Mouse (Mus musculus): ENCODE measurements around the gene Ggt7. TPM values are rescaled to one million over a fixed set of nuclear protein-coding genes. Genes with fewer than 3 reads are reported as not detected.
A peak's percentile ranks its signal among the peaks of the same experiment; 100 is the strongest.
"Not testable (repeated sequence)": the region's sequence is repeated elsewhere in the genome, so short reads cannot be mapped to it uniquely, and the experiment has no call there.

The Ggt7 gene
- 5.5 and 7.8 TPM in 2 replicates for polyA plus RNA-seq (2016; fragmentation: Nextera tagmentation; extraction: Ambion mirVana)

DNA sequence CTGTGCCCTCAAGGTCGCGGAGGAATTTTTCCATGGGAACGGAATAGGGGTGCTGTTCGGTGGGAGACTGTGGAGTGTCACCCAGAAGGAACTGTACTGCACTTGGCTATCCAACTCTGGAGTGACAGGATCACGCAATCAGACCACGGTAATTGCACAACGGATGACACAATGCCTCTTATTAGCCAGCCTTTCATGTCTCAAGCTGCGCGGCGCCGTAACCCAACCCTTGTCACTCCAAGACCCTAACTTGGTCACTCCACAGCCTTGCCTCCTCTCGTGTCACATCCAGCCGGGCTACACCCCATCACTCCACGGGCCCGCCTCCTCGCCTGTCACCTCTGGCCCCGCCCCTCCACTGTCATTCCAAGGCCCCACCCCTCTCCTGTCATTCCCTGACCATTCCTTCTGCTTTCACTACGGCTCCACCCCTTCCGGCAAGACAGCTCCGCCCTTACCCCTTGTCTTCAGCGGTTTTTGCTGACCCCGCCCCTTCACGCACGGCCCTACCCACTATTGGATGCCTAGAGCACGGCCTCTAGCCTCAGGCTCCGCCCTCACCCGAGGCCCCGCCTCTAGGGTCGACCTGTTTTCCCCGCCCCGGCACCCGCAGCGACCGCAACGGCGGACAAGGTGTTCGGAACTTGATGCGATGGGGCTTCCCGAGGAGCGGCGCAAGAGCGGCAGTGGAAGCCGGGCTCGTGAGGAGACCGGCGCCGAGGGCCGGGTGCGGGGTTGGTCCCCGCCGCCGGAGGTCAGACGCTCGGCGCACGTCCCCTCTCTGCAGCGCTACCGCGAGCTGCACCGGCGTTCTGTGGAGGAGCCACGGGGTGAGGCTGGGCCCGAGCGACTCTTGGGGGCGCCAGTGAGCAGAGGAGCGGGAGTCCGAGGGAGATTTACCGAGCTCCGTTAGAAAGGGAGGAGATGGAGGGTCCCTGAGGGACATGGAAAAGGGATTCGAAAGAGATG lies at the start of gene Ggt7, which contains the start of gene Acss2:
Gene Ggt7, minus strand, starts transcription at position 783 of the 969 bp plus-strand sequence.
Gene Acss2, plus strand, starts transcription at position 494 of the 969 bp plus-strand sequence.
- 3% methylated on average over 70 of the region's 70 CpGs for WGBS
- ATAC-seq (ENCODE audit: insufficient number of reproducible peaks, insufficient read depth, low FRiP score, low TSS enrichment, low read depth), result peak; percentile 98
- H3K27ac ChIP-seq, result peak within 1 kb of the TSS; percentile 66; the same call in 1 of the 2 replicates

DNA sequence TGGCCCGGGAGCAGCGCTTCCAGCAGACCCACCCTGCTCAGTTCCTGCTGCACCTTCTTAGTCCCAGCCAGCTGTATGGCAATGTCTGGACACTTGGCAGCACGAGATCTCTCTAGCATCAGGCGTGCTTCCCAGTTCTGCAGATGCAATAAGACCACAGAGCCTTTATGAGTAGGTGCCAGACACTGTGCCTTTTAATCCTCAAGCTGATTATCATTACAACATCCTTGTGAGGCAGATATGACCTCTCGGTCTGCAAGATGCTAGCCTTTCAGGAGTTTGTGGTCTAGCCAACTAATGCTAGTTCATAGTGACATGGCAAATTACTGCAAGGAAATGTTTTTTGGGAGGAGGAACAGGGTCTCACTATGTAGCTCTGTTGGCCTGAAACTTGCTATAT lies 49.7 kb upstream of the Ggt7 start:
- Histone ChIP-seq H3K4me1 (replicated peaks) (no peaks in the 10 kb centered on the region), H3K4me3 (replicated peaks) (no peak overlapping the region), H3K9ac (replicated peaks) (no peak overlapping the region), H3K9me3 (no peaks in the 10 kb centered on the region), H3K27ac (no peak overlapping the region), H3K4me2 (no peak overlapping the region), H3K27me3 (no peaks in the 10 kb centered on the region), H3K36me3 (peaks cover 14% of the 10 kb centered on the region; the same call in 1 of the 2 replicates)
- no peak for ATAC-seq (ENCODE audit: insufficient number of reproducible peaks, insufficient read depth, low FRiP score, low TSS enrichment, low read depth)
- WGBS, result 89% methylated on average over 5 of the region's 5 CpGs

More for the DNA sequence above, at the start of gene Ggt7, which contains the start of gene Acss2:
- H3K36me3 ChIP-seq, result no peaks in the 10 kb centered on the region
- no peaks in the 10 kb centered on the region for H3K9me3 ChIP-seq
- peaks cover 17% of the 10 kb centered on the region for H3K4me1 ChIP-seq (replicated peaks)
- H3K9ac ChIP-seq (replicated peaks), result peak within 1 kb of the TSS; percentile 61
- peaks cover 30% of the 10 kb centered on the region for H3K27me3 ChIP-seq
- peak within 1 kb of the TSS; percentile 57 for H3K4me3 ChIP-seq (replicated peaks)
- peak within 1 kb of the TSS; percentile 84 for H3K4me2 ChIP-seq

DNA sequence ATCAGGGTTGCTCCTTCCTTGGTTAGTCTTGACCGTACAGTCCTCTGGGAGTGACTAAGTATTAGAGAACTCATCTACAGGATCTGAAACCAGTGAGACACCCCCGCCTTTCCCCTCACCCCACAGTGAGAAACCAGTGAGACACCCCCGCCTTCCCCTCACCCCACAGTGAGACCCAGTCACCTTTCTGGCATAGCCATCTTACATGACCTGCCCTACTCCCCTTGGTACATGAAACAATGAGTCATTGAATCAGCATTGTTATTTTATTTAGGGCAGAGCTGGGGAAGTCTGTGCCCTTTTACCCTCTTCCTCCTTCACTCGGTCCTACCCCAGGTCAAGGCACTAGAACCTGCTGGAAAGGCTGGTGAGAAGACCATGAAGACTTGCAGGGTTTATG lies 44.9 kb upstream of the Ggt7 start:
- no peak overlapping the region for H3K9ac ChIP-seq (replicated peaks)
- H3K4me3 ChIP-seq (replicated peaks), result no peak overlapping the region
- no peak overlapping the region for H3K27ac ChIP-seq
- H3K9me3 ChIP-seq, result no peaks in the 10 kb centered on the region
- no peak for ATAC-seq (ENCODE audit: insufficient number of reproducible peaks, insufficient read depth, low FRiP score, low TSS enrichment, low read depth)
- H3K4me2 ChIP-seq, result no peak overlapping the region
- H3K27me3 ChIP-seq, result no peaks in the 10 kb centered on the region
- H3K36me3 ChIP-seq, result peaks cover 14% of the 10 kb centered on the region; the same call in 1 of the 2 replicates
- 77% methylated on average over 4 of the region's 4 CpGs for WGBS
- no peaks in the 10 kb centered on the region for H3K4me1 ChIP-seq (replicated peaks)

DNA sequence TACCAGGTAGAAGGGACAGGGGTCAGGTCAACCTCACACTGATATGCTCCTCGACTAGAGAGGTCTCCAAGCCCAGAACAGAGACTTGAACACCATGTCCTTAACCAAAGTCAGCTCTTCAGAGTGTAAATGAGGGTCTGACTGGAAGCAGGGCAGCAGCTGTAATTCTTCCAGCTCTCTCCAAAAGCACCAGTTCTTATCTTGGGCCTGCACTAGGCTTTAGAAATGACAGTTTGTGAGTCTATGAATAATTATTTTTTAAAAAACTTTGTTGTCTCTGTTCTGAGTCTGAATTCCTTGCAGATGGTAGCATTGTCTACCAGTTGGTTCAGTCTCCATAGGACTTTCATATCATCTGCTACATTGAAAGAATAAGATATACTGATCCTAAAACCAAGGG lies 44.2 kb upstream of the Ggt7 start:
- no peak for ATAC-seq (ENCODE audit: insufficient number of reproducible peaks, insufficient read depth, low FRiP score, low TSS enrichment, low read depth)
- H3K4me1 ChIP-seq (replicated peaks), result no peaks in the 10 kb centered on the region
- H3K4me2 ChIP-seq, result no peak overlapping the region
- no peak overlapping the region for H3K27ac ChIP-seq
- no peak overlapping the region for H3K9ac ChIP-seq (replicated peaks)
- H3K36me3 ChIP-seq, result peaks cover 14% of the 10 kb centered on the region; the same call in 1 of the 2 replicates
- WGBS, result 71% methylated on average over 1 of the region's 1 CpGs
- no peak overlapping the region for H3K4me3 ChIP-seq (replicated peaks)
- H3K27me3 ChIP-seq, result no peaks in the 10 kb centered on the region
- no peaks in the 10 kb centered on the region for H3K9me3 ChIP-seq

DNA sequence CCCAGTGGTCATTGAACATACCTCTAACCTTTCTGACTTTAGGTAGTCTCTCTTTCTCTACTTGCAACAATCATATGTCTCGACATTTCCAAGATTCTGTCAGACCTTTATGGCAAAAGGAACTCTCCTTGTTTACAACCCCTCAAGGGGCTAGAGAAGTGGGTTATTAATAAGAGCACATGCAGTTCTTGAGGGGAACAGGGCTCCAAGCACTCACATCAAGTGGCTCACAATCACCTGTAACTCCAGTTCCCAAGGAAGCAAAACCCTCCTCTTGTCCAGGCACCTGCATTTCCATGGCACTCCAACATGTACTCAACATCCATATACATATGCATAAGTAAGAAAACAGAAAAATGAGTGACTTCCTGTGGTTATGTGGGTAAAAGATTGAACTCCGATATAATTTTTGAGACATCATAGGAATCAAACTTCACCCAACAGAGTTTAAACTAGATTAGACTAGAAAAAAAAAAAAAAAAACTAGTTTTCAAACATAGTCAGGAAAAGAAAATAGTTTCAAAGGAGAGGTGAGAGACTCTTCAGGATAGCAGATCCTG lies 36.5 kb upstream of the Ggt7 start:
- Histone ChIP-seq H3K27ac (no peak overlapping the region), H3K9me3 (no peaks in the 10 kb centered on the region), H3K4me2 (no peak overlapping the region), H3K36me3 (no peaks in the 10 kb centered on the region), H3K4me1 (replicated peaks) (no peaks in the 10 kb centered on the region), H3K9ac (replicated peaks) (no peak overlapping the region), H3K4me3 (replicated peaks) (no peak overlapping the region), H3K27me3 (no peaks in the 10 kb centered on the region)
- no peak for ATAC-seq (ENCODE audit: insufficient number of reproducible peaks, insufficient read depth, low FRiP score, low TSS enrichment, low read depth)
- WGBS, result 82% methylated on average over 2 of the region's 2 CpGs

DNA sequence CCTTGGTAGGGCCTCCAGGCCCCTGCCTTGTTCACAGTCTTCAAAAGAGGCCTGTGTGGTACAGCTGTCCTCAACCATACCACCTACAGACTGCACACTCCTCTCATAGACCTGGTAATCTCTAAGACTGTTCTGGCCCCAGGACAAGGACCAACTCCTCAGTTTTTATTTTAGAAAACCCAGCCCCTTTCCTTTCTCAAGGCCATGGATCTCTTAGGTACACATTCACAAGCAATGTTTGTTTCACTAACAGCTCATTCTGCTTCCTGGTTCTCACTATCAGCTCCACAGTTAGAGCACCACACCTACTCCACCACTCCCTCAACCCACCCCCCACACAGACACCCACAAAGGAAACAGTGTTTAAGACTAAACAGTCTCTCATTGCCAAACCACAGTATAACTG lies 34.9 kb upstream of the Ggt7 start:
- H3K4me2 ChIP-seq, result no peak overlapping the region
- H3K9me3 ChIP-seq, result no peaks in the 10 kb centered on the region
- no peaks in the 10 kb centered on the region for H3K27me3 ChIP-seq
- H3K36me3 ChIP-seq, result no peaks in the 10 kb centered on the region
- ATAC-seq (ENCODE audit: insufficient number of reproducible peaks, insufficient read depth, low FRiP score, low TSS enrichment, low read depth), result no peak
- no peaks in the 10 kb centered on the region for H3K4me1 ChIP-seq (replicated peaks)
- no peak overlapping the region for H3K27ac ChIP-seq
- no peak overlapping the region for H3K4me3 ChIP-seq (replicated peaks)
- H3K9ac ChIP-seq (replicated peaks), result no peak overlapping the region

DNA sequence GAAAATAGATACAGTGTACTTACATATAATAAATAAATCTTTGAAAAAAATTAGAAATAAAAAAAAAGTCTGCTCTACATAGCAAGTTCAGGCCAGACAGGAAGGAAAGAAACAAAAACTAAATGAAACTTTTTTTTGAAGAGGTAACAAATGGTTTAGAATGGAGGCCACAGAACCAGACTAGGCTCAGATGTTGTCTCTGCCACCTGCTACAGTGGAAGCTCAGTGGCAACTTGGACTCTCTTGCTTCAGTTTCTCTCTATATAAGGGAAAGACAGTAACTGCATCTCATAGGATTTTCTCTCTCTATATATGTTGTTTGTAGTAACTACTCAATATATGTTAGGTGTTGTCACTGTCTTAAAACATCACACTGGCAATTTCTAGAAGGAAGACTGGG lies 34.3 kb upstream of the Ggt7 start:
- Histone ChIP-seq H3K36me3 (no peaks in the 10 kb centered on the region), H3K9ac (replicated peaks) (no peak overlapping the region), H3K4me2 (no peak overlapping the region), H3K4me1 (replicated peaks) (no peaks in the 10 kb centered on the region), H3K9me3 (no peaks in the 10 kb centered on the region), H3K4me3 (replicated peaks) (no peak overlapping the region), H3K27ac (no peak overlapping the region), H3K27me3 (no peaks in the 10 kb centered on the region)
- ATAC-seq (ENCODE audit: insufficient number of reproducible peaks, insufficient read depth, low FRiP score, low TSS enrichment, low read depth), result no peak

DNA sequence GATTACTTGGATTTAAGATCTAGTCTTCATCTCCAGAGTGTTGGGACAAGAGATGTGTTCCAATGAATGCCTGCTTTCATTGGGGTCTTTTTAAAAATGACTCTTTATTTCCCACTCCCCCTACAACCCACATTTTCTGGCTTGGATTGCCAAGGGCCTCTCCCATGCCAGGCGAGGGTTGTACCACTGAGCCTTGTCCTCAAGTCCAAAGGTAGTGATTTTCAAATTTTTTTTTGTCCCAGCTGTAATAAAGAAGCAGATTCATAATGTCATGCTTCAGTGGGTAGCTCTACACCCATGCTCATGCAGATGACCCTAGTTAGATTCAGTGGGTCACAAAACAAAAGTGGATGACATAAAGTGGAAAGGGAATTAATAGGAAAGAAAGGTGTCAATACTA lies 28.9 kb upstream of the Ggt7 start:
- Histone ChIP-seq H3K9ac (replicated peaks) (no peak overlapping the region), H3K4me2 (no peak overlapping the region), H3K36me3 (no peaks in the 10 kb centered on the region), H3K27ac (no peak overlapping the region), H3K27me3 (no peaks in the 10 kb centered on the region), H3K4me3 (replicated peaks) (no peak overlapping the region), H3K9me3 (no peaks in the 10 kb centered on the region), H3K4me1 (replicated peaks) (no peaks in the 10 kb centered on the region)
- no peak for ATAC-seq (ENCODE audit: insufficient number of reproducible peaks, insufficient read depth, low FRiP score, low TSS enrichment, low read depth)
- WGBS, result 54% methylated on average over 1 of the region's 1 CpGs

DNA sequence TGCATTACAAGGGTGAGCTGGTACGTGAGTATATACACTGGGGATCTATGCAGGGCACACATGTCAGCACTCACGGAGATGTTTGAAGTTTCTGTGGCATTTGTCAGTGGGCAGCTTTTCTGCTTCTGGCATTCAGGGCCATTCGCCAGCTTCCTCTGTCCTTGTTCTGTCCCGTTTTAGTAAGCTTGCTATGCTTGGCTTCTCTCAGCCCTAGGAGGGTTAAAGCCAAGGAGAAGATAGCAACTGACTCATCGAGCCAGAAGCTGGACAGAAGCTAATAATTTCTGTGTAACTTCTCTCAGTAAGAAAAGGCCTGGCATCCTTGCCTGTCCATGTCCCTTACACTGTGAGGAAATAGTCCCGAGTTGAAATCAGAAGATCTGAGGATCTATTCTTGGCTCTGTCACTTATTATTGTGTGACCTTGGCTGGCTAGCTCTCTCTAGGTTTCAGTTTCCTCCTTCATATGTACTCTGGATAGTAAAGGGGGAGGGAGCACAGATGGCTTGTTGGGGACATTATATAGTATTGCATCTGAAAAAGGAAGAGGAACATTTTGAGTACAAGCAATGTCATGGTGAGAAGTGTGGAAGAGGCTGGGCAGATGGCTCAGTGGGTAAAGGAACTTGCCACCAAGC lies 22.9 kb upstream of the Ggt7 start:
- Histone ChIP-seq H3K4me3 (replicated peaks) (no peak overlapping the region), H3K4me2 (no peak overlapping the region), H3K9ac (replicated peaks) (no peak overlapping the region), H3K27me3 (no peaks in the 10 kb centered on the region), H3K9me3 (no peaks in the 10 kb centered on the region), H3K27ac (no peak overlapping the region), H3K36me3 (no peaks in the 10 kb centered on the region), H3K4me1 (replicated peaks) (no peaks in the 10 kb centered on the region)
- ATAC-seq (ENCODE audit: insufficient number of reproducible peaks, insufficient read depth, low FRiP score, low TSS enrichment, low read depth), result no peak
- 75% methylated on average over 6 of the region's 6 CpGs for WGBS

DNA sequence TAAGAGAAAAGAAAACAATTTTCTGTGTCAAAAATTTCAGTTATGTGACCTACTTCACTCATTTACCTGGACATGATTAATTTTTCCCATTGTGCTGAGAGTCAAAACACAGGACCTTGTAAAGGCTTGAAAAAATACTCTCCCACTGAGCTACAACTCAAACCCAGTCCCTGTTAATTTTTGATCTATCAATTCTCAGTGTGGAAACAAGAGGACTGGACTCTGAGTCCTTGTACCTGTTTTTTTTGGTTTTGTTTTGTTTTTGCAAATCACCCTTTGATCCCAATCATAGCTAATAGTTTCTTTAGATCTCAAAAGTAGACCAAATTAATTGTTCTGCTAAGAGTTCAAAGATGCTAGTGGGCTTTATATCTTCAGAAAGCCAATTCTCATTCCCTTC lies 21.7 kb upstream of the Ggt7 start:
- no peaks in the 10 kb centered on the region for H3K9me3 ChIP-seq
- no peak overlapping the region for H3K27ac ChIP-seq
- H3K9ac ChIP-seq (replicated peaks), result no peak overlapping the region
- H3K4me1 ChIP-seq (replicated peaks), result no peaks in the 10 kb centered on the region
- H3K36me3 ChIP-seq, result no peaks in the 10 kb centered on the region
- no peaks in the 10 kb centered on the region for H3K27me3 ChIP-seq
- no peak overlapping the region for H3K4me3 ChIP-seq (replicated peaks)
- no peak for ATAC-seq (ENCODE audit: insufficient number of reproducible peaks, insufficient read depth, low FRiP score, low TSS enrichment, low read depth)
- H3K4me2 ChIP-seq, result no peak overlapping the region

DNA sequence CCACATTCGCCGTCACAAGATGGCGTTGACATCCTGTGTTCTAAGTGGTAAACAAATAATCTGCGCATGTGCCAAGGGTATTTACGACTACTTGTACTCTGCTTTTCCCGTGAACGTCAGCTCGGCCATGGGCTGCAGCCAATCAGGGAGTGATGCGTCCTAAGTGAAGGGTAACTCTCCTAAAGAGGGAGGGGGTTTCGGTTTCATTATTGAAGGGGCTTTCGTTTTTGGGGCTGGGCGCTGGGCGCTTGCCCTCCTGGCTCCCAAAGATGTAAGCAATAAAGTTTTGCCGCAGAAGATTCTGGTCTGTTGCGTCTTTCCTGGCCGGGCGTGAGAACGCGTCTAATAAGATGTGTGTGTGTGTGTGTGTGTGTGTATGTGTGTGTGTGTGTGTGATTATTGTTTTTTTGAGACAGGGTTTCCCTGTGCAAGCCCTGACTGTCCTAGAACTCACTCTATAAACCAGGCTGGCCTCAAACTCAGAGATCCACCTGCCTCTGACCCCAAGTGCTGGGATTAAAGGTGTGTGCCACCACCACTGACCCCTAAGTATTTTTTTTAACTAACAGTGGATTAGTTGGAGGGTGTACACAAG lies 20.5 kb upstream of the Ggt7 start:
- ATAC-seq (ENCODE audit: insufficient number of reproducible peaks, insufficient read depth, low FRiP score, low TSS enrichment, low read depth); H3K4me1 ChIP-seq (replicated peaks); H3K9me3 ChIP-seq; H3K27ac ChIP-seq; H3K4me3 ChIP-seq (replicated peaks); H3K4me2 ChIP-seq; H3K27me3 ChIP-seq; H3K36me3 ChIP-seq; H3K9ac ChIP-seq (replicated peaks): not testable (repeated sequence)
- WGBS, result 65% methylated on average over 18 of the region's 19 CpGs
